Mouse (Mus musculus) inflammation-experienced regulatory T-cells, adult 16 weeks (primary cell): Measurements from ENCODE around the gene Arhgef18. TPM values are rescaled to one million over a fixed set of nuclear protein-coding genes. Genes with fewer than 3 reads are reported as not detected.

Experiments used
- polyA plus RNA-seq: library from polyadenylated mRNA; unstranded; fragments of 100-300 nt; shearing (Covaris generic); gene quantifications from one replicate; pipeline ENCODE4 v1.2.1, GENCODE M21; 2017

Gene Arhgef18
- 60.8 TPM for polyA plus RNA-seq

GRCm38 (mm10) chr8:3392771-3393710 lies at the start of gene Arhgef18:
Gene Arhgef18, plus strand, starts transcription at chr8:3393006.

GRCm38 (mm10) chr8:3353189-3353810 lies 39.5 kb upstream of the Arhgef18 start, which contains the start of gene A430078G23Rik:
Gene A430078G23Rik, plus strand, starts transcription at chr8:3353415.

GRCm38 (mm10) chr8:3467006-3467885 lies 74.4 kb downstream of the Arhgef18 start, which contains the start of gene Pex11g:
Gene Pex11g, minus strand, starts transcription at chr8:3467680.

GRCm38 (mm10) chr8:3470562-3470961 lies 77.8 kb downstream of the Arhgef18 start, which contains the start of gene Tex45:
Gene Tex45, plus strand, starts transcription at chr8:3470862.

GRCm38 (mm10) chr8:3492901-3493844 lies 100.4 kb downstream of the Arhgef18 start, which contains the start of gene Zfp358:
Gene Zfp358, plus strand, starts transcription at chr8:3493138.

GRCm38 (mm10) chr8:3500235-3501090 lies 107.7 kb downstream of the Arhgef18 start, which contains the start of gene Mcoln1:
Gene Mcoln1, plus strand, starts transcription at chr8:3500457.

Other genes with a start within 250 kb of the Arhgef18 start
- gene Insr, start 113.4 kb upstream of the Arhgef18 start, polyA plus RNA-seq = 28.5 TPM
- gene A430078G23Rik, start 39.6 kb upstream of the Arhgef18 start, polyA plus RNA-seq = 73.8 TPM
- 6.0 TPM for gene Pex11g, start 74.7 kb downstream of the Arhgef18 start, polyA plus RNA-seq
- gene Tex45, start 77.9 kb downstream of the Arhgef18 start, polyA plus RNA-seq = not detected
- gene Zfp358, start 100.1 kb downstream of the Arhgef18 start, polyA plus RNA-seq = 4.7 TPM
- 44.5 TPM for gene Mcoln1, start 107.5 kb downstream of the Arhgef18 start, polyA plus RNA-seq
- gene Pnpla6, start 122.4 kb downstream of the Arhgef18 start, polyA plus RNA-seq = 64.1 TPM
- not detected for gene C330021F23Rik, start 175.0 kb downstream of the Arhgef18 start, polyA plus RNA-seq
- gene Camsap3, start 194.3 kb downstream of the Arhgef18 start, polyA plus RNA-seq = 0.13 TPM
- 137 TPM for gene Xab2, start 228.3 kb downstream of the Arhgef18 start, polyA plus RNA-seq
- gene Pet100, start 228.5 kb downstream of the Arhgef18 start, polyA plus RNA-seq = 127 TPM
- not detected for gene Pcp2, start 232.5 kb downstream of the Arhgef18 start, polyA plus RNA-seq
- gene Stxbp2, start 237.9 kb downstream of the Arhgef18 start, polyA plus RNA-seq = 231 TPM